Mouse (Mus musculus) kidney, postnatal 25 days (tissue): Measurements from ENCODE around the gene Cradd.

Experiments
- DNase-seq, 2 experiments: peaks; one replicate each; pipeline ENCODE4 v3.0.0; 2021; ENCODE audit warnings: mixed read lengths in 2 of 2

Gene Cradd

GRCm38 (mm10) chr10:95268366-95268765, 55.6 kb downstream of the Cradd start:
- DNase-seq, result no peak

- no peak for DNase-seq
Measured at GRCm38 (mm10) chr10:95266983-95267382, 57.0 kb downstream of the Cradd start.

GRCm38 (mm10) chr10:95266041-95266762, 57.7 kb downstream of the Cradd start:
- DNase-seq, result no peak

- no peak for DNase-seq
Measured at GRCm38 (mm10) chr10:95265576-95265975, 58.4 kb downstream of the Cradd start.

- DNase-seq, result peak; percentile 23 to 52
Measured at GRCm38 (mm10) chr10:95264485-95265321, 59.2 kb downstream of the Cradd start.

GRCm38 (mm10) chr10:95262388-95262787, 61.5 kb downstream of the Cradd start:
- peak; percentile 35 to 50 for DNase-seq

- no peak for DNase-seq
Measured at GRCm38 (mm10) chr10:95261279-95261678, 62.7 kb downstream of the Cradd start.

GRCm38 (mm10) chr10:95260420-95260819, 63.5 kb downstream of the Cradd start:
- DNase-seq, result peak; percentile 63 to 80

- no peak for DNase-seq
Measured at GRCm38 (mm10) chr10:95258471-95259155, 65.3 kb downstream of the Cradd start.

GRCm38 (mm10) chr10:95257979-95258378, 66.0 kb downstream of the Cradd start:
- DNase-seq, result no peak

GRCm38 (mm10) chr10:95256095-95256494, 67.8 kb downstream of the Cradd start:
- DNase-seq, result no peak

GRCm38 (mm10) chr10:95255018-95255680, 68.8 kb downstream of the Cradd start:
- DNase-seq, result no peak

- DNase-seq, result peak in 1 of 2 experiments; percentile 34
Measured at GRCm38 (mm10) chr10:95254453-95255001, 69.4 kb downstream of the Cradd start.

- no peak for DNase-seq
Measured at GRCm38 (mm10) chr10:95254046-95254445, 69.9 kb downstream of the Cradd start.

GRCm38 (mm10) chr10:95251674-95252073, 72.3 kb downstream of the Cradd start:
- no peak for DNase-seq

- no peak for DNase-seq
Measured at GRCm38 (mm10) chr10:95248362-95248761, 75.6 kb downstream of the Cradd start.

- DNase-seq, result no peak
Measured at GRCm38 (mm10) chr10:95246696-95247095, 77.2 kb downstream of the Cradd start.

- no peak for DNase-seq
Measured at GRCm38 (mm10) chr10:95245680-95245982, 78.3 kb downstream of the Cradd start.

- no peak for DNase-seq
Measured at GRCm38 (mm10) chr10:95244961-95245679, 78.8 kb downstream of the Cradd start.

GRCm38 (mm10) chr10:95239196-95240069, 84.5 kb downstream of the Cradd start:
- DNase-seq, result no peak

- DNase-seq, result no peak
Measured at GRCm38 (mm10) chr10:95238667-95239066, 85.3 kb downstream of the Cradd start.
